Mouse (Mus musculus) C2C12 (cell line): ENCODE data around the gene Zfp280b.

Experiments used
- CTCF ChIP-seq: IDR thresholded peaks from one replicate; pipeline ENCODE4 v1.5.1; 2011; ENCODE audit not compliant: control insufficient read depth, insufficient read depth, insufficient read length
- MAX ChIP-seq: IDR thresholded peaks from one replicate; pipeline ENCODE4 v1.6.1; 2011; ENCODE audit warnings: mild to moderate bottlenecking, control low read depth
- MYOG ChIP-seq: IDR thresholded peaks from one replicate; pipeline ENCODE4 v1.6.1; 2011; ENCODE audit not compliant: control insufficient read depth, insufficient read length; ENCODE audit errors: extremely low read depth
- USF1 ChIP-seq: IDR thresholded peaks from one replicate; pipeline ENCODE4 v1.6.1; 2011; ENCODE audit warnings: low read depth, mild to moderate bottlenecking, control low read depth, moderate library complexity

DNA sequence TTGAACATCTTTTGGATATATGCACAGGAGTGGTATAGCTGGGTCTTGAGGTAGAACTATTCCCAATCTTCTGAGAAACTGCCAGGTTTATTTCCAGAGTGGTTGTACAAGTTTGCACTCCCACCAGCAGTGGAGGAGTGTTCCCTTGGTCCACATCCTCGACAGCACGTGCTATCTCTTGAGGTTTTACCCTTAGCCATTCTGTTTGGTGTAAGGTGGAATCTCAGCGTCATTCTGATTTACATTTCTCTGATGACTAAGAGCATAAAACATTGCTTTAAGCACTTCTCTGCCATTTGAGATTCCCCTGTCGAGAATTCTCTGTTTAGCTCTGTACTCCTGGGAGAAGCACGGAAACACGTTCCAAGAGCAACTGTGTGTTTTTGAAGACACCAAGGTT is 19.5 kb upstream of the Zfp280b start:
- TF ChIP-seq CTCF (no peak), MAX (no peak), MYOG (no peak), USF1 (no peak)
